Mouse (Mus musculus) midbrain, embryonic 14.5 days (tissue): ENCODE measurements at regions not wholly inside any gene's neighbourhood (a gene's known extent, or its start where the extent isn't known, plus 50 kb on each side); places are given as distances from the start of the nearest gene placed in this dataset.

ENCODE experiments used
- ATAC-seq: fragments of 200-750 bp; cut with Nextera tagmentation; 2 replicates; pipeline ENCODE4 v1.8.0; 2017; ENCODE audit warnings: moderate number of reproducible peaks, moderate library complexity; ENCODE audit not compliant: low FRiP score, low TSS enrichment
- DNase-seq: peaks from one replicate; pipeline ENCODE4 v3.0.0-alpha.2; 2015
- H3K27ac ChIP-seq: fragments of 300-500 bp; sonication (generic); replicated peaks from 2 replicates; pipeline ENCODE4 v1.5.1; 2014; ENCODE audit warnings: mild to moderate bottlenecking, low read depth, low read length, moderate library complexity
- H3K27me3 ChIP-seq: fragments of 300-500 bp; sonication (generic); 2 replicates; pipeline ENCODE4 v1.6.1; 2014; ENCODE audit warnings: low read length, control low read depth, mixed read lengths; ENCODE audit not compliant: control insufficient read depth, insufficient read depth
- H3K36me3 ChIP-seq: fragments of 300-500 bp; sonication (generic); 2 replicates; pipeline ENCODE4 v1.6.1; 2014; ENCODE audit warnings: low read length, control low read depth; ENCODE audit not compliant: control insufficient read depth, insufficient read depth
- H3K4me1 ChIP-seq: fragments of 300-500 bp; sonication (generic); 2 replicates; pipeline ENCODE4 v1.6.1; 2014; ENCODE audit warnings: mild to moderate bottlenecking, antibody characterized with exemption, low read length, control low read depth; ENCODE audit not compliant: control insufficient read depth, insufficient read depth
- H3K4me2 ChIP-seq: fragments of 300-500 bp; sonication (generic); 2 replicates; pipeline ENCODE4 v1.6.1; 2014; ENCODE audit warnings: mild to moderate bottlenecking, low read length, moderate library complexity
- H3K4me3 ChIP-seq: fragments of 300-500 bp; sonication (generic); replicated peaks from 2 replicates; pipeline ENCODE4 v1.5.1; 2014; ENCODE audit warnings: low read depth, low read length
- H3K9ac ChIP-seq: fragments of 300-500 bp; sonication (generic); replicated peaks from 2 replicates; pipeline ENCODE4 v1.6.1; 2014; ENCODE audit warnings: mild to moderate bottlenecking, low read length, moderate library complexity
- H3K9me3 ChIP-seq: fragments of 300-500 bp; sonication (generic); 2 replicates; pipeline ENCODE4 v1.6.1; 2016; ENCODE audit warnings: low read length, control low read depth, mixed read lengths; ENCODE audit not compliant: control insufficient read depth
- WGBS: fragments of 180-500 bp; shearing (Covaris S2); extraction: QIAGEN DNeasy Blood & Tissue Kit; methylation state at CpG from one replicate; pipeline ENCODE4 v1.1.7; 2014; 5-methylcytosine and 5-hydroxymethylcytosine counted together

DNA sequence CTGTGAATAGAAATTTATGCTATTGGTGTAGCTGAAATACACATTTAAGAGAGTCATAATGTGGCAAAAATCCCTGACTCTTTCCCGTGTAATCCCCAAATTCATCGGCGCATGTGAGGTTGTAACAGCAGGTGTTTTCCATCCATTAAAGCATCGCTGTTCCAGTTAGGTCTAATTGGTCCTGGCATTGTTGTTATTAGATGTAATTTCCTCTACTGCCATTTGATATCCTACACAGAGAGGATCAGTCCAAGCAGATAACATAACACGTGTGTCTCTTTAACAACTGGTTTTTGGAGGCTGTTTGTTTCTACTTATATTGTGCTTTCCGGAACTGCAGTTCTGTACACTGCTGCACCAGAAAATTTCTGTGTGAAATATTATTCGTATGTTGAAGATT lies 101.8 kb downstream of the Vgll3 start:
- H3K9ac ChIP-seq = no peak overlapping the region
- no peaks in the 10 kb centered on the region for H3K9me3 ChIP-seq
- 84% methylated on average over 7 of the region's 7 CpGs for WGBS
- H3K27me3 ChIP-seq = no peaks in the 10 kb centered on the region
- DNase-seq (no peak), ATAC-seq (no peak)
- no peaks in the 10 kb centered on the region for H3K36me3 ChIP-seq
- no peak overlapping the region for H3K4me2 ChIP-seq
- no peak overlapping the region for H3K4me3 ChIP-seq
- no peaks in the 10 kb centered on the region for H3K4me1 ChIP-seq
- no peak overlapping the region for H3K27ac ChIP-seq

DNA sequence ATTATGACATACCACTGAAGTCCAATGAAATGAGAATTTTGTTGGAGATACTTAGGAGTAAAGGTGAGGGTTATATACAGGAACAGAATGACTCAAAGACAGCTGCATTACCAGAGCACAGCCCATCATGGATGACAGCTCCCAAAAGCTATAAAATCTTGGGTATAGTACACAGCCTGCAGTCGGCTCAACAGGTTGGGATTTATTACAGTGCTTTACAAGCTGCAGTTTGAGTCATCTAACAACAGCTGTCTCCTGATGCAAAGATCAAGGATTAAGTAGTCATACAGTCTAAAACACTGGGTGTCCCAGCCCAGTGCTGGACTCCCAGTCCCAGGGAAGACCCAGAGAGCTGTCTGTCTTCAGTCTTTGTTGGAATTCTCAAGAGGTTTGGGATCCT lies 110.9 kb downstream of the Vgll3 start:
- 86% methylated on average over 1 of the region's 1 CpGs for WGBS
- no peak overlapping the region for H3K4me2 ChIP-seq

DNA sequence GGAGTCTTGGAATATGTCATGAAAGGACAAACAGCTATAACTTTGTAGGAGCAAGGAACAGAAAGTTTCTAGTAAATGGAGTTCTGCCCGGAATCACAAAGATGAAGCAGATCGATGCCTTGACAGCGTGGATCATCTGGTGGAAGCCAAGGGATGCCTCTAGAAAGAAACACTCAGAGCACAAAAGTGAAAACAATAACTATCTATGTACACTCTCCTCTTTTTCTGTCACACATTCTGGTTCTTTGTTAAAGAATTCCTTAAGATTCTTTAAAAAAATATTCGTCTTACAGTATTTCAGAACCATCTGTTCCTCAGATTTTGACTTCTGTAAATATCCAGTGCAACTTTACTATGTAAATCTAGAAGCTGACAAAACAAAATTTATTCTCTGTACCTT lies 148.8 kb downstream of the Vgll3 start:
- Histone ChIP-seq H3K4me3 (no peak overlapping the region), H3K27ac (no peak overlapping the region), H3K9ac (no peak overlapping the region), H3K36me3 (no peaks in the 10 kb centered on the region), H3K27me3 (no peaks in the 10 kb centered on the region), H3K4me2 (no peak overlapping the region), H3K9me3 (no peaks in the 10 kb centered on the region), H3K4me1 (0 out of 2 replicates have a peak, but pooled peaks cover 4% of the 10 kb centered on the region)
- WGBS = 83% methylated on average over 4 of the region's 4 CpGs
- peak; percentile 2 for DNase-seq
- no peak for ATAC-seq

More for the DNA sequence above, 110.9 kb downstream of the Vgll3 start:
- no peaks in the 10 kb centered on the region for H3K36me3 ChIP-seq
- no peak for DNase-seq
- no peak overlapping the region for H3K4me3 ChIP-seq
- no peak overlapping the region for H3K27ac ChIP-seq
- no peaks in the 10 kb centered on the region for H3K4me1 ChIP-seq
- no peak for ATAC-seq
- no peaks in the 10 kb centered on the region for H3K9me3 ChIP-seq
- no peak overlapping the region for H3K9ac ChIP-seq
- H3K27me3 ChIP-seq = no peaks in the 10 kb centered on the region

DNA sequence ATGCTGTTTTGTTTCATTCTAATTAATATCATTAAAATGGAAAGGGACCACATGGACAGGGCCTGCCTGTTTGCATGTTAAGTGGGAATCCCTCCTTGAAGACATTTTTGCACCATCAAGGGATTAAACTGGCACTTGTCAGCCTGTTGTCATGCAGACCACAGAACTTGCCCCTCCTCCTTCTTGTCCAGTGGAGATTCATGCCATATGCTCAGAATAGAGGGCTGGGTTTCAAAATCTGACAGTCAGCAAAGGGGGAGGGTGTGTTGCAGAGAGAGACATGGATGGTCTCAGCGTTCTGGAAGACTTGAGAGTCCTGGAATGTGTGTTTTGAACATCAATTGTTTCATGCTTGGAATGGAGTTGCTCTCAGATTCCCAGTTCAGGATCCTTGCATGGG lies 149.2 kb downstream of the Vgll3 start:
- 28% methylated on average over 1 of the region's 1 CpGs for WGBS
- peak; percentile 13 for DNase-seq
- no peak for ATAC-seq

DNA sequence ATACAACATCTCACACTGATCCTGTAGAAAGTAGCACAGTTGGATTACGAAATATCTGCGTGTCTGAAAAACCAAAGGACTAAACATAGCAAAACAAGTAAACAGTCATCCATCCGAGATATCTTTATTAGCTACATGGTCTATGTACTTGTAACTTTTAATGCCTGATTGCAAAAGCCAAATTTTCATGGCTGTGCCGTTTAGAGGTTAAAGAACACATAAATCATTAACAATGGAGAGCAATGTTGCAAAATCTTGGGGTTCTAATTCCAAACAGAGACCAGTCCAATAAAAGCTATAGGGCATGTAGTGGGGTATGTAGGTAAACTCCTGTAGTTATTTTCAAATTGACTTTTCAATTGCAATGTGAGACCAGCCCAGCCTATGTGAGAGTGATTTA lies 162.0 kb downstream of the Vgll3 start:
- ATAC-seq (no peak), DNase-seq (no peak)
- H3K4me2 ChIP-seq = no peak overlapping the region
- H3K9ac ChIP-seq = no peak overlapping the region
- no peaks in the 10 kb centered on the region for H3K9me3 ChIP-seq
- H3K4me1 ChIP-seq = no peaks in the 10 kb centered on the region
- no peaks in the 10 kb centered on the region for H3K27me3 ChIP-seq
- 92% methylated on average over 4 of the region's 4 CpGs for WGBS
- H3K27ac ChIP-seq = no peak overlapping the region
- no peak overlapping the region for H3K4me3 ChIP-seq
- no peaks in the 10 kb centered on the region for H3K36me3 ChIP-seq

More for the DNA sequence above, 149.2 kb downstream of the Vgll3 start:
- H3K9me3 ChIP-seq = no peaks in the 10 kb centered on the region
- H3K9ac ChIP-seq = no peak overlapping the region
- no peaks in the 10 kb centered on the region for H3K36me3 ChIP-seq
- no peak overlapping the region for H3K27ac ChIP-seq
- H3K4me2 ChIP-seq = no peak overlapping the region
- H3K4me1 ChIP-seq = 0 out of 2 replicates have a peak, but pooled peaks cover 4% of the 10 kb centered on the region
- no peaks in the 10 kb centered on the region for H3K27me3 ChIP-seq
- no peak overlapping the region for H3K4me3 ChIP-seq

DNA sequence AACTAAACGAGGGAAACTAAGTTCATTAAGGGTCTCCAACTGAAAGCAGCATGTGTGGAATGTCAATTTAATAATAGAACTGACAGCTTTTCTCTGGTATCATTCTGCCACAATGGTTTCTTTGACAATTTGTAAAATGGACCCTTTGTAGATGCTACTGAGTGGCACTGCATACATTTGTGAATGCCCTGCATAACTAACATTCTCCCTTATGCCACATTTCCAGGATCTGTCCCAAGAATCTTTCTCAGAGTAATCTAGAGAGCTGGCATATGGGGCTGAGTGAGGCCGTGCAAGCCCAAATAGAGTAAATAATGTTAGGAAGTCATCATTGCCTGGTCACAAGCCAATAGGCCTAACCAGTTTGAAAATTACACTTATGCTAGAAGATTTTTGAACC lies 172.1 kb downstream of the Vgll3 start:
- H3K4me1 ChIP-seq = no peaks in the 10 kb centered on the region
- ATAC-seq = no peak
- no peak overlapping the region for H3K4me2 ChIP-seq
- no peaks in the 10 kb centered on the region for H3K27me3 ChIP-seq
- no peak overlapping the region for H3K9ac ChIP-seq
- WGBS = 37% methylated on average over 2 of the region's 2 CpGs
- no peak for DNase-seq
- no peak overlapping the region for H3K27ac ChIP-seq
- H3K9me3 ChIP-seq = no peaks in the 10 kb centered on the region
- no peak overlapping the region for H3K4me3 ChIP-seq
- no peaks in the 10 kb centered on the region for H3K36me3 ChIP-seq

DNA sequence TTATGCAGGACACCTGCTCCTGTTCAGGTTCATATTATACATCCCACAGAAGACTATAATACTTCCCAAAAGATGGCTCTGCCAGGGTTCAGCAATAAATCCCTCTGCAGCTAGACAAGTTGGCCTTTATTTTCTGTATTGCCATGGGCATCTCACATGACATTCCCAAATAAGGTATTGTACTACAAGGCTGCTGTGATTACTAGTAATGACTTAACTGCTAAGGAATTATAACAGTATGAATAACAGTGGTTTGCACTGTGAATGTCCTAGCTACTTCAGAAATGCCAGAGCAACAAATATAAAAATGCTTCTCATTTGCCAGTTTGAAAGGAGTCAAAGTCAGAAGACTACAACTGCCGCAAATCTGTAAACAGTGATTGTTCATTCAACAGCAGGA lies 184.3 kb downstream of the Vgll3 start:
- H3K4me3 ChIP-seq = no peak overlapping the region
- no peaks in the 10 kb centered on the region for H3K36me3 ChIP-seq
- no peaks in the 10 kb centered on the region for H3K9me3 ChIP-seq
- no peak overlapping the region for H3K9ac ChIP-seq
- H3K4me2 ChIP-seq = no peak overlapping the region
- H3K27ac ChIP-seq = no peak overlapping the region
- ATAC-seq (no peak), DNase-seq (no peak)
- WGBS = 85% methylated on average over 1 of the region's 1 CpGs
- no peaks in the 10 kb centered on the region for H3K27me3 ChIP-seq
- H3K4me1 ChIP-seq = no peaks in the 10 kb centered on the region

DNA sequence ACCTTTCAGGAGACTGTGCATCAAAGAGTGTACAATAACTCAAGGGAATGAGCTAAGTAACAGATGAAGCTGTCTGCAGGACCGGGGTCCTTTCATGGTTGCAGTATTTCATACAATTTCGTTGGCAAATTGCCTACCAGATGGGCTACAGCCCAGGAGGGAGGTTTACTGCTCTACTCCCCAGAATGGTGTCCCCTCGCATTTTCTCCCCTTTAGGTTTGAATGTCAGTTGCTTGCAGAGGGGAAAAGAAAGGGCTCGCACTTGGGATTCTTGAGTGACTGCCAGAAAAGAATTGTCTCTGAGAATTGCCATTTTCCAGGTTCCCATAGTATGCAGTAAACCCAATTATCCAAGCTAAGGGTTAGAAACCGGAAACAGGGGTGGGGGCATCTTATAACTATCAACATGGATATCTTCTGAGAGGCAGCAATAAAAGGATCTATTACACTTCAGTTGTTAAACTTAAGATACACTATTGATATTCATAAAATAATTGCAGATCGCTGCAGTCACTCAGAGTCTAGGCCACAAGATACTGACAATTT lies 185.7 kb downstream of the Vgll3 start:
- no peaks in the 10 kb centered on the region for H3K36me3 ChIP-seq
- 80% methylated on average over 6 of the region's 6 CpGs for WGBS
- no peak for DNase-seq
- no peaks in the 10 kb centered on the region for H3K27me3 ChIP-seq
- no peaks in the 10 kb centered on the region for H3K4me1 ChIP-seq
- H3K9me3 ChIP-seq = no peaks in the 10 kb centered on the region
- no peak overlapping the region for H3K27ac ChIP-seq
- no peak overlapping the region for H3K9ac ChIP-seq
- H3K4me2 ChIP-seq = no peak overlapping the region
- no peak for ATAC-seq
- no peak overlapping the region for H3K4me3 ChIP-seq

DNA sequence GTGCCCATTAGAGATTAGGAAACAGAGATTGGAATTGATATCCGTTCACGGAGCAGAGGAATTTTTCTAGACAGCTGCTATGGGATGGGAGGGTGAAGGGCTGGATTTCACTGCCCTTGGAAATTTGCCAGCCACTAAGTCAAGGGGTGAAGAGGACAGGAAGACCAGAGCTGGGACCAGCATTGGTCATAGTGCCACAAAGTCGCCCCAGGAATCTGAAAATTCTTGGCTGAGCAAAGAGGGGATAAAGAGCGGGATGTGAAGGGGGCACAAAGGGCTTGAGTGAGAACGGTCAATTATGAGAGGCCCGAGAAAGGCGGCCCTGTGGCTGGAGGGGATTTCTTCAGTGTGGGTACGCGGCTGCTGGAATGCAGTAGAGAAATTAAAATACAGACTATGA lies 189.6 kb downstream of the Vgll3 start:
- ATAC-seq = no peak
- WGBS = 85% methylated on average over 9 of the region's 9 CpGs
- no peaks in the 10 kb centered on the region for H3K36me3 ChIP-seq
- H3K9me3 ChIP-seq = no peaks in the 10 kb centered on the region
- no peak overlapping the region for H3K4me3 ChIP-seq
- H3K27ac ChIP-seq = no peak overlapping the region
- no peaks in the 10 kb centered on the region for H3K4me1 ChIP-seq
- no peak overlapping the region for H3K4me2 ChIP-seq
- no peak overlapping the region for H3K9ac ChIP-seq
- DNase-seq = no peak
- no peaks in the 10 kb centered on the region for H3K27me3 ChIP-seq
